Mouse (Mus musculus) lung, embryonic 15.5 days (tissue): ENCODE data around the gene Mbd6. TPM values are rescaled to one million over a fixed set of nuclear protein-coding genes. Genes with fewer than 3 reads are reported as not detected.
"Not testable (repeated sequence)": the region's sequence is repeated elsewhere in the genome, so short reads cannot be mapped to it uniquely, and the experiment has no call there.

Experiments used
- ATAC-seq: fragments of 200-750 bp; cut with Nextera tagmentation; 2 replicates; pipeline ENCODE4 v1.8.0; 2017; ENCODE audit warnings: moderate number of reproducible peaks, borderline replicate concordance; ENCODE audit not compliant: low FRiP score, low TSS enrichment; ENCODE audit errors: extremely low read depth
- H3K27ac ChIP-seq: fragments of 300-500 bp; sonication (generic); 2 replicates; pipeline ENCODE4 v1.5.1; 2015; ENCODE audit warnings: moderate library complexity, mild to moderate bottlenecking, inconsistent platforms
- H3K27me3 ChIP-seq: fragments of 300-500 bp; sonication (generic); 2 replicates; pipeline ENCODE4 v1.6.1; 2015; ENCODE audit warnings: inconsistent platforms
- H3K36me3 ChIP-seq: fragments of 300-500 bp; sonication (generic); 2 replicates; pipeline ENCODE4 v1.6.1; 2015; ENCODE audit warnings: inconsistent platforms
- H3K4me1 ChIP-seq: fragments of 300-500 bp; sonication (generic); 2 replicates; pipeline ENCODE4 v1.6.1; 2015; ENCODE audit warnings: inconsistent platforms
- H3K4me2 ChIP-seq: fragments of 300-500 bp; sonication (generic); 2 replicates; pipeline ENCODE4 v1.6.1; 2015; ENCODE audit warnings: inconsistent platforms, mild to moderate bottlenecking, moderate library complexity
- H3K4me3 ChIP-seq: fragments of 300-500 bp; sonication (generic); 2 replicates; pipeline ENCODE4 v1.5.1; 2015; ENCODE audit warnings: mild to moderate bottlenecking, inconsistent platforms
- H3K9ac ChIP-seq: fragments of 300-500 bp; sonication (generic); 2 replicates; pipeline ENCODE4 v1.6.1; 2015; ENCODE audit warnings: inconsistent platforms
- H3K9me3 ChIP-seq: fragments of 300-500 bp; sonication (generic); 2 replicates; pipeline ENCODE4 v1.6.1; 2016; ENCODE audit warnings: inconsistent platforms
- WGBS: fragments of 180-500 bp; shearing (Covaris S2); methylation state at CpG from one replicate; pipeline ENCODE4 v1.1.7; 2015; 5-methylcytosine and 5-hydroxymethylcytosine counted together
- polyA plus RNA-seq: library from polyadenylated mRNA; unstranded; fragments of >200 nt; fragmentation: Nextera tagmentation; extraction: Ambion mirVana; gene quantifications from 2 replicates; pipeline ENCODE4 v1.2.1, GENCODE M21; 2015

The Mbd6 gene
- polyA plus RNA-seq, 1 experiment from 2014 or later: 18.8 TPM

- H3K27me3 ChIP-seq: peaks cover 68% of the 10 kb centered on the region
- no peak for ATAC-seq
Measured at GRCm38 (mm10) chr10:127324495-127324894, 35.7 kb upstream of the Mbd6 start.

GRCm38 (mm10) chr10:127323131-127323855 lies 34.5 kb upstream of the Mbd6 start:
- H3K4me2 ChIP-seq: peak overlapping the region; percentile 5; the same call in 1 of the 2 replicates
- no peak overlapping the region for H3K9ac ChIP-seq
- H3K27ac ChIP-seq: no peak overlapping the region
- H3K36me3 ChIP-seq: no peaks in the 10 kb centered on the region
- ATAC-seq: no peak
- H3K4me3 ChIP-seq: no peak overlapping the region
- H3K4me1 ChIP-seq: peaks cover 19% of the 10 kb centered on the region
- WGBS: 64% methylated on average over 17 of the region's 17 CpGs
- peaks cover 56% of the 10 kb centered on the region for H3K27me3 ChIP-seq
- H3K9me3 ChIP-seq: no peaks in the 10 kb centered on the region

More at GRCm38 (mm10) chr10:127324495-127324894, 35.7 kb upstream of the Mbd6 start:
- Histone ChIP-seq H3K4me3 (no peak overlapping the region), H3K4me1 (peaks cover 19% of the 10 kb centered on the region), H3K9ac (no peak overlapping the region), H3K4me2 (no peak overlapping the region), H3K9me3 (no peaks in the 10 kb centered on the region), H3K36me3 (no peaks in the 10 kb centered on the region), H3K27ac (no peak overlapping the region)
- WGBS: 8% methylated on average over 7 of the region's 7 CpGs

GRCm38 (mm10) chr10:127322669-127323068 lies 33.9 kb upstream of the Mbd6 start:
- no peak overlapping the region for H3K27ac ChIP-seq
- 65% methylated on average over 4 of the region's 4 CpGs for WGBS
- no peak overlapping the region for H3K9ac ChIP-seq
- H3K4me3 ChIP-seq: no peak overlapping the region
- H3K4me2 ChIP-seq: no peak overlapping the region
- peaks cover 49% of the 10 kb centered on the region for H3K27me3 ChIP-seq
- no peaks in the 10 kb centered on the region for H3K9me3 ChIP-seq
- ATAC-seq: no peak
- peaks cover 19% of the 10 kb centered on the region for H3K4me1 ChIP-seq
- H3K36me3 ChIP-seq: no peaks in the 10 kb centered on the region

- Histone ChIP-seq H3K36me3 (no peaks in the 10 kb centered on the region), H3K4me2 (no peak overlapping the region), H3K4me3 (no peak overlapping the region), H3K9me3 (no peaks in the 10 kb centered on the region), H3K4me1 (peaks cover 19% of the 10 kb centered on the region), H3K27me3 (peaks cover 44% of the 10 kb centered on the region), H3K27ac (no peak overlapping the region), H3K9ac (no peak overlapping the region)
- no peak for ATAC-seq
- WGBS: 39% methylated on average over 13 of the region's 13 CpGs
Measured at GRCm38 (mm10) chr10:127322178-127322577, 33.4 kb upstream of the Mbd6 start.

GRCm38 (mm10) chr10:127321621-127322020 lies 32.8 kb upstream of the Mbd6 start, which contains the start of gene Arhgap9:
TSS of gene Arhgap9 (plus strand) at chr10:127321964.
- peaks cover 15% of the 10 kb centered on the region for H3K4me1 ChIP-seq
- 55% methylated on average over 3 of the region's 3 CpGs for WGBS
- no peaks in the 10 kb centered on the region for H3K9me3 ChIP-seq
- H3K27ac ChIP-seq: no peak within 1 kb of the TSS
- H3K36me3 ChIP-seq: no peaks in the 10 kb centered on the region
- ATAC-seq: no peak
- H3K4me3 ChIP-seq: no peak within 1 kb of the TSS
- peaks cover 39% of the 10 kb centered on the region for H3K27me3 ChIP-seq
- no peak within 1 kb of the TSS for H3K4me2 ChIP-seq
- H3K9ac ChIP-seq: no peak within 1 kb of the TSS

GRCm38 (mm10) chr10:127319969-127320368 lies 31.2 kb upstream of the Mbd6 start:
- Histone ChIP-seq H3K4me2 (no peak overlapping the region), H3K4me1 (0 out of 2 replicates have a peak, but pooled peaks cover 5% of the 10 kb centered on the region), H3K9ac (no peak overlapping the region), H3K4me3 (no peak overlapping the region), H3K36me3 (no peaks in the 10 kb centered on the region), H3K27me3 (peaks cover 22% of the 10 kb centered on the region), H3K27ac (no peak overlapping the region), H3K9me3 (no peaks in the 10 kb centered on the region)
- WGBS: 67% methylated on average over 7 of the region's 7 CpGs
- ATAC-seq: no peak

- Histone ChIP-seq H3K4me3 (no peak overlapping the region), H3K27ac (no peak overlapping the region), H3K9me3 (no peaks in the 10 kb centered on the region), H3K36me3 (no peaks in the 10 kb centered on the region), H3K9ac (no peak overlapping the region), H3K4me2 (no peak overlapping the region), H3K27me3 (peaks cover 8% of the 10 kb centered on the region; the same call in 1 of the 2 replicates), H3K4me1 (0 out of 2 replicates have a peak, but pooled peaks cover under 1% of the 10 kb centered on the region)
- 43% methylated on average over 4 of the region's 4 CpGs for WGBS
- ATAC-seq: no peak
Measured at GRCm38 (mm10) chr10:127318009-127318408, 29.2 kb upstream of the Mbd6 start.

GRCm38 (mm10) chr10:127317277-127317676 lies 28.5 kb upstream of the Mbd6 start:
- no peak for ATAC-seq
- 74% methylated on average over 2 of the region's 2 CpGs for WGBS
- no peak overlapping the region for H3K9ac ChIP-seq
- H3K9me3 ChIP-seq: no peaks in the 10 kb centered on the region
- no peak overlapping the region for H3K4me3 ChIP-seq
- H3K36me3 ChIP-seq: no peaks in the 10 kb centered on the region
- H3K27me3 ChIP-seq: peaks cover 8% of the 10 kb centered on the region; the same call in 1 of the 2 replicates
- no peak overlapping the region for H3K4me2 ChIP-seq
- H3K4me1 ChIP-seq: peaks cover 6% of the 10 kb centered on the region; the same call in 1 of the 2 replicates
- H3K27ac ChIP-seq: no peak overlapping the region

GRCm38 (mm10) chr10:127314950-127315349 lies 26.1 kb upstream of the Mbd6 start:
- H3K36me3 ChIP-seq, H3K9me3 ChIP-seq, H3K4me2 ChIP-seq, H3K4me3 ChIP-seq, H3K27ac ChIP-seq, ATAC-seq, H3K9ac ChIP-seq, H3K27me3 ChIP-seq: not testable (repeated sequence)
- 75% methylated on average over 1 of the region's 1 CpGs for WGBS
- peaks cover 18% of the 10 kb centered on the region for H3K4me1 ChIP-seq

- H3K4me3 ChIP-seq: not testable (repeated sequence)
- 86% methylated on average over 5 of the region's 5 CpGs for WGBS
- H3K36me3 ChIP-seq: peaks cover 10% of the 10 kb centered on the region
Measured at GRCm38 (mm10) chr10:127313516-127313915, 24.7 kb upstream of the Mbd6 start.

GRCm38 (mm10) chr10:127312858-127313257 lies 24.0 kb upstream of the Mbd6 start:
- Histone ChIP-seq H3K27ac (no peak overlapping the region), H3K9ac (no peak overlapping the region), H3K27me3 (no peaks in the 10 kb centered on the region), H3K9me3 (no peaks in the 10 kb centered on the region), H3K4me2 (no peak overlapping the region), H3K36me3 (peaks cover 17% of the 10 kb centered on the region), H3K4me3 (no peak overlapping the region), H3K4me1 (peaks cover 18% of the 10 kb centered on the region)
- 59% methylated on average over 4 of the region's 4 CpGs for WGBS
- ATAC-seq: no peak

More at GRCm38 (mm10) chr10:127313516-127313915, 24.7 kb upstream of the Mbd6 start:
- not testable (repeated sequence) for H3K9me3 ChIP-seq, H3K27ac ChIP-seq, H3K4me2 ChIP-seq, H3K9ac ChIP-seq, ATAC-seq, H3K27me3 ChIP-seq
- H3K4me1 ChIP-seq: peaks cover 18% of the 10 kb centered on the region

- H3K9ac ChIP-seq: peak overlapping the region; percentile 58
- H3K9me3 ChIP-seq: no peaks in the 10 kb centered on the region
- peaks cover 18% of the 10 kb centered on the region for H3K4me1 ChIP-seq
- H3K4me3 ChIP-seq: peak overlapping the region; percentile 83
- H3K27me3 ChIP-seq: no peaks in the 10 kb centered on the region
- H3K27ac ChIP-seq: peak overlapping the region; percentile 74
- peak overlapping the region; percentile 64 for H3K4me2 ChIP-seq
- H3K36me3 ChIP-seq: peaks cover 22% of the 10 kb centered on the region
- under 1% methylated on average over 4 of the region's 4 CpGs for WGBS
- peak; percentile 66 for ATAC-seq
Measured at GRCm38 (mm10) chr10:127312356-127312676, 23.5 kb upstream of the Mbd6 start.
